Mouse (Mus musculus) heart, embryonic 13.5 days (tissue): ENCODE data around the gene Slc35f6. TPM values are rescaled to one million over a fixed set of nuclear protein-coding genes. Genes with fewer than 3 reads are reported as not detected.
"Not testable (repeated sequence)": the region's sequence is repeated elsewhere in the genome, so short reads cannot be mapped to it uniquely, and the experiment has no call there.

Experiments used
- ATAC-seq: fragments of 200-750 bp; cut with Nextera tagmentation; 2 replicates; pipeline ENCODE4 v1.8.0; 2017; ENCODE audit warnings: moderate TSS enrichment; ENCODE audit not compliant: insufficient number of reproducible peaks, low FRiP score, low TSS enrichment; ENCODE audit errors: extremely low read depth
- H3K27ac ChIP-seq: fragments of 300-500 bp; sonication (generic); replicated peaks from 2 replicates; pipeline ENCODE4 v1.5.1; 2015; ENCODE audit warnings: moderate library complexity, mild to moderate bottlenecking, inconsistent platforms
- H3K27me3 ChIP-seq: fragments of 300-500 bp; sonication (generic); replicated peaks from 2 replicates; pipeline ENCODE4 v1.6.1; 2015; ENCODE audit warnings: mild to moderate bottlenecking, inconsistent platforms
- H3K36me3 ChIP-seq: fragments of 300-500 bp; sonication (generic); 2 replicates; pipeline ENCODE4 v1.6.1; 2015; ENCODE audit warnings: mild to moderate bottlenecking, inconsistent platforms
- H3K4me1 ChIP-seq: fragments of 300-500 bp; sonication (generic); 2 replicates; pipeline ENCODE4 v1.6.1; 2015; ENCODE audit warnings: inconsistent platforms
- H3K4me2 ChIP-seq: fragments of 300-500 bp; sonication (generic); 2 replicates; pipeline ENCODE4 v1.6.1; 2015; ENCODE audit warnings: inconsistent platforms, mild to moderate bottlenecking, moderate library complexity
- H3K4me3 ChIP-seq: fragments of 300-500 bp; sonication (generic); 2 replicates; pipeline ENCODE4 v1.5.1; 2015; ENCODE audit warnings: moderate library complexity, mild to moderate bottlenecking, inconsistent platforms
- H3K9ac ChIP-seq: fragments of 300-500 bp; sonication (generic); 2 replicates; pipeline ENCODE4 v1.6.1; 2015; ENCODE audit warnings: inconsistent platforms, mild to moderate bottlenecking, moderate library complexity
- H3K9me3 ChIP-seq: fragments of 300-500 bp; sonication (generic); 2 replicates; pipeline ENCODE4 v1.6.1; 2016; ENCODE audit warnings: inconsistent platforms
- WGBS: fragments of 180-500 bp; shearing (Covaris S2); methylation state at CpG from one replicate; pipeline ENCODE4 v1.1.7; 2015; ENCODE audit warnings: mixed read lengths; 5-methylcytosine and 5-hydroxymethylcytosine counted together
- microRNA-seq: library from miRNA; unstranded; fragments of <30 nt; microRNA quantifications from one replicate; pipeline ENCODE4, GENCODE M21; 2016
- polyA plus RNA-seq: library from polyadenylated mRNA; unstranded; fragments of >200 nt; fragmentation: Nextera tagmentation; extraction: Ambion mirVana; gene quantifications from 2 replicates; pipeline ENCODE4 v1.2.1, GENCODE M21; 2015

The Slc35f6 gene
- polyA plus RNA-seq, 1 experiment from 2014 or later, result 21.9 TPM

GRCm38 (mm10) chr5:30701373-30701772 lies 53.6 kb downstream of the Slc35f6 start:
- H3K4me2 ChIP-seq, H3K4me3 ChIP-seq, H3K27ac ChIP-seq, H3K9me3 ChIP-seq, H3K4me1 ChIP-seq, H3K9ac ChIP-seq, ATAC-seq, H3K36me3 ChIP-seq: not testable (repeated sequence)
- peaks cover 15% of the 10 kb centered on the region for H3K27me3 ChIP-seq
- WGBS, result 39% methylated on average over 4 of the region's 4 CpGs

- no peaks in the 10 kb centered on the region for H3K36me3 ChIP-seq
- H3K4me2 ChIP-seq, result no peak overlapping the region
- H3K4me3 ChIP-seq, result no peak overlapping the region
- no peak overlapping the region for H3K27ac ChIP-seq
- no peak for ATAC-seq
- peaks cover 10% of the 10 kb centered on the region for H3K4me1 ChIP-seq
- WGBS, result 78% methylated on average over 3 of the region's 3 CpGs
- no peaks in the 10 kb centered on the region for H3K9me3 ChIP-seq
- H3K9ac ChIP-seq, result no peak overlapping the region
- H3K27me3 ChIP-seq, result peaks cover 17% of the 10 kb centered on the region
These were observed 54.1 kb downstream of the Slc35f6 start for GRCm38 (mm10) chr5:30701866-30702265.

Small RNA genes within 50 kb of the gene (microRNA-seq; reads per million reads assigned to microRNA genes)
- gene Mir5625, result not detected

Other genes with a start within 250 kb of the Slc35f6 start
- gene Otof, start 186.0 kb upstream of the Slc35f6 start, polyA plus RNA-seq, result 0.08 and 0.16 TPM in 2 replicates
- gene 1700001C02Rik, start 181.9 kb upstream of the Slc35f6 start, polyA plus RNA-seq, result not detected in 2 replicates
- not detected in 2 replicates for gene Cib4, start 102.1 kb upstream of the Slc35f6 start, polyA plus RNA-seq
- gene Kcnk3, start 59.8 kb upstream of the Slc35f6 start, polyA plus RNA-seq, result 28.9 and 29.1 TPM in 2 replicates
- 259 TPM in 2 replicates for gene Cenpa, start 18.8 kb downstream of the Slc35f6 start, polyA plus RNA-seq
- gene Dpysl5, start 63.6 kb downstream of the Slc35f6 start, polyA plus RNA-seq, result 2.4 and 3.8 TPM in 2 replicates
- 16.1 and 16.4 TPM in 2 replicates for gene Mapre3, start 166.7 kb downstream of the Slc35f6 start, polyA plus RNA-seq
- gene Tmem214, start 220.1 kb downstream of the Slc35f6 start, polyA plus RNA-seq, result 66.8 and 68.0 TPM in 2 replicates
- 9.9 and 11.5 TPM in 2 replicates for gene Agbl5, start 240.8 kb downstream of the Slc35f6 start, polyA plus RNA-seq